Mouse (Mus musculus): ENCODE measurements around the gene Cep63.

DNA sequence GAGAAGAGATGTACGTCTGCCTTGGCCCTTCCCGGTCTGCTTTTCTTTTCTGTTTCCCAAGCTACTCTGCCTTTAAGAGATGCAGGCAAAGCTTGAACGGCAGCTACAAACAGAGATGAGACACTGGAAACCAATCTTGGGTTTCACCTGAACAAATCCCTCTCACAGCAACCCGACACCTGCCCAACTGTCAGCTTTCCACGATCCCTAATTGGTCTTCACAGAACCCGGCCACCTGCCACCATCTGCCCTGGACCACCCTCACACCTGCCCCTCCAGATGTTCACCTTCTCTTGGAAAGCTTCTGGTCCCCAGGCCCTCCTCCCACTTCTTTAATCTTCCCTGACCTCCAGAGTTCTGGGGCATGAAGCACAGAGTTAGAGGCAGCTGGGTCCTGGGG lies 41.8 kb upstream of the Cep63 start:
- TF ChIP-seq CTCF (IDR thresholded peaks at IDR 0.05; ENCODE audit: low read depth) (no peak), EP300 (IDR thresholded peaks at IDR 0.05; ENCODE audit: low read depth) (no peak)

All from liver, postnatal 0 days (tissue).